Mouse (Mus musculus) gastrocnemius, adult 18-20 months (tissue): ENCODE data around the gene H2-DMa. TPM values are rescaled to one million over a fixed set of nuclear protein-coding genes. Genes with fewer than 3 reads are reported as not detected.

ENCODE experiments used
- DNase-seq: peaks from one replicate; pipeline ENCODE4 v3.0.0; 2021; ENCODE audit warnings: low spot score
- long read RNA-seq, 2 experiments: library from polyadenylated mRNA; stranded (forward); transcript quantifications; one replicate each; pipeline ENCODE4 v2.0.0; 2021
- total RNA-seq, 2 experiments: library from RNA; stranded (reverse); gene quantifications; 2 replicates each; pipeline ENCODE4 v1.2.3; 2021

Gene H2-DMa
- 1 to 10 TPM; 2.6 to 3.2 TPM for total RNA-seq
- long read RNA-seq, experiment 1, partial matches to known transcripts = 0 of 4 reads
- long read RNA-seq, experiment 1, other reads (novel, unspliced or antisense) = 4 of 4 reads
- long read RNA-seq, experiment 2, partial matches to known transcripts = 0 of 4 reads
- long read RNA-seq, experiment 2, other reads (novel, unspliced or antisense) = 3 of 4 reads

- DNase-seq = peak; percentile 100
These were observed at the start of gene H2-DMa for GRCm38 (mm10) chr17:34119249-34120179. TSS of gene H2-DMa (plus strand) at chr17:34119541.

- DNase-seq = no peak
These were observed 47.2 kb upstream of the H2-DMa start for GRCm38 (mm10) chr17:34072091-34072490.

GRCm38 (mm10) chr17:34075271-34075670 is 44.1 kb upstream of the H2-DMa start:
- DNase-seq = peak; percentile 70

GRCm38 (mm10) chr17:34077549-34077948 is 41.8 kb upstream of the H2-DMa start:
- DNase-seq = peak; percentile 70

- no peak for DNase-seq
These were observed 41.2 kb upstream of the H2-DMa start for GRCm38 (mm10) chr17:34078148-34078547.

GRCm38 (mm10) chr17:34079002-34079401 is 40.3 kb upstream of the H2-DMa start:
- DNase-seq = no peak

GRCm38 (mm10) chr17:34079621-34080020 is 39.7 kb upstream of the H2-DMa start:
- peak; percentile 45 for DNase-seq

- no peak for DNase-seq
These were observed 36.2 kb upstream of the H2-DMa start for GRCm38 (mm10) chr17:34083104-34083503.

GRCm38 (mm10) chr17:34087386-34087785 is 32.0 kb upstream of the H2-DMa start:
- DNase-seq = no peak

GRCm38 (mm10) chr17:34088124-34088523 is 31.2 kb upstream of the H2-DMa start:
- no peak for DNase-seq

GRCm38 (mm10) chr17:34090923-34091322 is 28.4 kb upstream of the H2-DMa start:
- no peak for DNase-seq

GRCm38 (mm10) chr17:34092197-34092875 is 27.0 kb upstream of the H2-DMa start, which contains the start of gene H2-Oa:
TSS of gene H2-Oa (plus strand) at chr17:34092340.
- no peak for DNase-seq

- DNase-seq = no peak
These were observed 26.0 kb upstream of the H2-DMa start for GRCm38 (mm10) chr17:34093199-34093874.

- DNase-seq = no peak
These were observed 24.9 kb upstream of the H2-DMa start for GRCm38 (mm10) chr17:34094283-34095035.

- DNase-seq = no peak
These were observed 22.8 kb upstream of the H2-DMa start for GRCm38 (mm10) chr17:34096497-34097010.

- DNase-seq = no peak
These were observed 22.1 kb upstream of the H2-DMa start for GRCm38 (mm10) chr17:34097272-34097671.

GRCm38 (mm10) chr17:34098709-34099479 is 20.4 kb upstream of the H2-DMa start:
- no peak for DNase-seq

GRCm38 (mm10) chr17:34099531-34099930 is 19.8 kb upstream of the H2-DMa start:
- no peak for DNase-seq

- no peak for DNase-seq
These were observed 18.2 kb upstream of the H2-DMa start for GRCm38 (mm10) chr17:34101185-34101584.

GRCm38 (mm10) chr17:34101604-34102032 is 17.7 kb upstream of the H2-DMa start:
- DNase-seq = peak; percentile 93
